Mouse (Mus musculus): ENCODE measurements at regions not wholly inside any gene's neighbourhood (a gene's known extent, or its start where the extent isn't known, plus 50 kb on each side); places are given as distances from the start of the nearest gene placed in this dataset.
A peak's percentile ranks its signal among the peaks of the same experiment; 100 is the strongest.

GRCm38 (mm10) chrX:122021749-122022148, 375.5 kb downstream of the Nap1l3 start:
- DNase-seq (ENCODE audit: inconsistent ontology term) = peak; percentile 12
